Mouse (Mus musculus) limb, embryonic 12.5 days (tissue): ENCODE measurements around the gene Acvr1. TPM values are rescaled to one million over a fixed set of nuclear protein-coding genes. Genes with fewer than 3 reads are reported as not detected.

Experiments
- ATAC-seq: fragments of 200-750 bp; cut with Nextera tagmentation; 2 replicates; pipeline ENCODE4 v1.8.0; 2017; ENCODE audit warnings: low read depth, moderate TSS enrichment; ENCODE audit not compliant: insufficient number of reproducible peaks, insufficient read depth, low FRiP score, low TSS enrichment
- H3K27ac ChIP-seq: fragments of 300-500 bp; sonication (generic); 2 replicates; pipeline ENCODE4 v1.5.1; 2016; ENCODE audit warnings: mild to moderate bottlenecking, moderate library complexity
- H3K27me3 ChIP-seq: fragments of 300-500 bp; sonication (generic); 2 replicates; pipeline ENCODE4 v1.6.1; 2016; ENCODE audit warnings: mild to moderate bottlenecking, moderate library complexity
- H3K36me3 ChIP-seq: fragments of 300-500 bp; sonication (generic); 2 replicates; pipeline ENCODE4 v1.6.1; 2016; ENCODE audit warnings: mild to moderate bottlenecking, moderate library complexity
- H3K4me1 ChIP-seq: fragments of 300-500 bp; sonication (generic); replicated peaks from 2 replicates; pipeline ENCODE4 v1.6.1; 2016
- H3K4me2 ChIP-seq: fragments of 300-500 bp; sonication (generic); 2 replicates; pipeline ENCODE4 v1.6.1; 2016; ENCODE audit warnings: mild to moderate bottlenecking, moderate library complexity
- H3K4me3 ChIP-seq: fragments of 300-500 bp; sonication (generic); replicated peaks from 2 replicates; pipeline ENCODE4 v1.5.1; 2016; ENCODE audit warnings: mild to moderate bottlenecking
- H3K9ac ChIP-seq: fragments of 300-500 bp; sonication (generic); replicated peaks from 2 replicates; pipeline ENCODE4 v1.6.1; 2016; ENCODE audit warnings: mild to moderate bottlenecking, moderate library complexity
- H3K9me3 ChIP-seq: fragments of 300-500 bp; sonication (generic); 2 replicates; pipeline ENCODE4 v1.6.1; 2016; ENCODE audit warnings: mild to moderate bottlenecking, moderate library complexity
- WGBS: fragments of 180-500 bp; shearing (Covaris S2); methylation state at CpG from one replicate; pipeline ENCODE4 v1.1.7; 2016; 5-methylcytosine and 5-hydroxymethylcytosine counted together
- polyA plus RNA-seq: library from polyadenylated mRNA; unstranded; fragments of >200 nt; fragmentation: Nextera tagmentation; extraction: Ambion mirVana; gene quantifications from 2 replicates; pipeline ENCODE4 v1.2.1, GENCODE M21; 2016

Gene Acvr1
- polyA plus RNA-seq, 1 experiment from 2014 or later: 5.8 TPM

- 95% methylated on average over 1 of the region's 1 CpGs for WGBS
- no peak overlapping the region for H3K9ac ChIP-seq
- ATAC-seq: no peak
Measured at GRCm38 (mm10) chr2:58590055-58590454, 23.1 kb upstream of the Acvr1 start.

GRCm38 (mm10) chr2:58589637-58590036 is 22.7 kb upstream of the Acvr1 start:
- H3K4me1 ChIP-seq: peaks cover 32% of the 10 kb centered on the region
- no peaks in the 10 kb centered on the region for H3K9me3 ChIP-seq
- no peak overlapping the region for H3K9ac ChIP-seq
- H3K27ac ChIP-seq: no peak overlapping the region
- no peak overlapping the region for H3K4me3 ChIP-seq
- no peak overlapping the region for H3K4me2 ChIP-seq
- H3K27me3 ChIP-seq: no peaks in the 10 kb centered on the region
- 67% methylated on average over 4 of the region's 4 CpGs for WGBS
- H3K36me3 ChIP-seq: no peaks in the 10 kb centered on the region
- ATAC-seq: no peak

More at GRCm38 (mm10) chr2:58590055-58590454, 23.1 kb upstream of the Acvr1 start:
- Histone ChIP-seq H3K27ac (no peak overlapping the region), H3K36me3 (no peaks in the 10 kb centered on the region), H3K4me1 (peaks cover 31% of the 10 kb centered on the region), H3K4me2 (no peak overlapping the region), H3K9me3 (no peaks in the 10 kb centered on the region), H3K4me3 (no peak overlapping the region), H3K27me3 (no peaks in the 10 kb centered on the region)

- no peak overlapping the region for H3K4me3 ChIP-seq
- H3K36me3 ChIP-seq: no peaks in the 10 kb centered on the region
- peak; percentile 14; the same call in 1 of the 2 replicates for ATAC-seq
- H3K4me2 ChIP-seq: no peak overlapping the region
- no peaks in the 10 kb centered on the region for H3K27me3 ChIP-seq
- peak overlapping the region; percentile 53; the same call in 1 of the 2 replicates for H3K27ac ChIP-seq
- 47% methylated on average over 10 of the region's 10 CpGs for WGBS
- peaks cover 27% of the 10 kb centered on the region for H3K4me1 ChIP-seq
- H3K9ac ChIP-seq: no peak overlapping the region
- no peaks in the 10 kb centered on the region; the same call in 1 of the 2 replicates for H3K9me3 ChIP-seq
Measured at GRCm38 (mm10) chr2:58586311-58586710, 19.4 kb upstream of the Acvr1 start.

GRCm38 (mm10) chr2:58574167-58574566 is 7.2 kb upstream of the Acvr1 start:
- H3K4me2 ChIP-seq: no peak overlapping the region
- no peak for ATAC-seq
- H3K9me3 ChIP-seq: no peaks in the 10 kb centered on the region
- H3K36me3 ChIP-seq: no peaks in the 10 kb centered on the region
- H3K4me3 ChIP-seq: no peak overlapping the region
- no peak overlapping the region for H3K9ac ChIP-seq
- no peaks in the 10 kb centered on the region for H3K27me3 ChIP-seq
- H3K27ac ChIP-seq: no peak overlapping the region
- WGBS: 84% methylated on average over 2 of the region's 2 CpGs
- no peaks in the 10 kb centered on the region for H3K4me1 ChIP-seq

- Histone ChIP-seq H3K4me3 (peak overlapping the region; percentile 87), H3K27me3 (no peaks in the 10 kb centered on the region), H3K9me3 (no peaks in the 10 kb centered on the region), H3K4me2 (peak overlapping the region; percentile 65), H3K4me1 (peaks cover 35% of the 10 kb centered on the region), H3K27ac (peak overlapping the region; percentile 98; the same call in 1 of the 2 replicates), H3K9ac (no peak overlapping the region), H3K36me3 (no peaks in the 10 kb centered on the region)
- 64% methylated on average over 4 of the region's 4 CpGs for WGBS
- no peak for ATAC-seq
Measured at GRCm38 (mm10) chr2:58568841-58569645, 2.1 kb upstream of the Acvr1 start.

- WGBS: 8% methylated on average over 12 of the region's 12 CpGs
- no peaks in the 10 kb centered on the region for H3K36me3 ChIP-seq
- peak overlapping the region; percentile 90 for H3K9ac ChIP-seq
- peaks cover 44% of the 10 kb centered on the region for H3K4me1 ChIP-seq
- peak overlapping the region; percentile 65 for H3K4me2 ChIP-seq
- no peaks in the 10 kb centered on the region for H3K27me3 ChIP-seq
- H3K9me3 ChIP-seq: no peaks in the 10 kb centered on the region
- H3K27ac ChIP-seq: peak overlapping the region; percentile 98
- H3K4me3 ChIP-seq: peak overlapping the region; percentile 87
- ATAC-seq: no peak
Measured at GRCm38 (mm10) chr2:58567866-58568719, 1.1 kb upstream of the Acvr1 start.

DNA sequence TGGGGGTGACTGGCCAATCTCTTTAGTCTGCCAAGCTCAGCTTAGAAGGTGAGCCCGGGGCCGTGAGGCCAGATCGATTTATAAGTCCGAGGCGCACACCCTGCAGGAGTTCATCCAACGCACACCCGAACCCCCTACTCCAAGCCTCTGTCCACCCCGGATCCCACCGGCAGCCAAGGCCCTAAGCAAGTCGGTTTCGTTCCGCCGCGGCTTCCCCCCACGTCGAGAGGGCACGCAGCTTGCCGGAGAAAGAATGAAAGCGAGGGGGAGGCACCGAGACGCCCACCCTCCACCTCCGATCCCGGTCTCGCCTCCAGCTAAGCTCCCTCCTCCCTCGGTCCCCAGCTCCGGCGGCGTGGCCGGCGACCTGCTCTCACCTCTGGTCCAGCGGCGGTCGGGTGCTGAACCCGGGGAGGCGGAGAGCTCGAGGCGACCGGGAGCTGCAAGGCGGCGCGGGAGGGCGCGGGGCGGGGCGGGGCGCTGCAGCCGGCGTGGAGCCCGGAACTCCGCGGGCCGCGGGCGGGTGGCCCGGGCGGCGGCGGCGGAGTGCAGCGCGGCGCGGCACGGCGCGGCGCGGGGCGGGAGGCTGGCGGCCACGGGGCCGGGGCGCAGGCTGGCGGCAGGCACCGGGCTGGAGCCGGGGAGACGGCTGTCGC is 419 bp downstream of the Acvr1 start:
- H3K36me3 ChIP-seq: no peaks in the 10 kb centered on the region
- WGBS: 1% methylated on average over 75 of the region's 78 CpGs
- peak overlapping the region; percentile 65 for H3K4me2 ChIP-seq
- peaks cover 49% of the 10 kb centered on the region for H3K4me1 ChIP-seq
- no peaks in the 10 kb centered on the region for H3K9me3 ChIP-seq
- H3K27me3 ChIP-seq: no peaks in the 10 kb centered on the region
- ATAC-seq: peak; percentile 23
- H3K9ac ChIP-seq: peak overlapping the region; percentile 90
- H3K4me3 ChIP-seq: peak overlapping the region; percentile 87
- peak overlapping the region; percentile 98 for H3K27ac ChIP-seq

DNA sequence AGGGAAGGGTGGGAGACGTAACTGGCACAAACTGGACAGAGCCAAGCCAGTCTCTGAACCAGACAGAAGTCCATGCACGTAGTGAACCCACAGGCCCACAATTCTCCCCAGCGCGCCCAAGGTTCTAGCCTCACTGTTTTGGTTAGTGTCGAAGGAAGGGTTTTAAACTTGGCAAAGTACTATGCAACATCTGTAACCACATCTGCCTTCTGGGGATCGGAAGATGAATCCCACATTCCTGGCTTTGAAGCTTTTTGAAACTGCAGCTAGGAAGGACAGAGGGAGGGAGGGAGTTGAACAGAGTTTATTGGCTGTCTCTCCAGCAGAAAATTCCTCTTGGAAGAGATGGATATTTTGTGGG is 928 bp downstream of the Acvr1 start:
- H3K4me3 ChIP-seq: peak overlapping the region; percentile 87
- H3K4me2 ChIP-seq: peak overlapping the region; percentile 65
- peak overlapping the region; percentile 98 for H3K27ac ChIP-seq
- 4% methylated on average over 6 of the region's 6 CpGs for WGBS
- H3K4me1 ChIP-seq: peaks cover 49% of the 10 kb centered on the region
- no peaks in the 10 kb centered on the region for H3K27me3 ChIP-seq
- H3K9ac ChIP-seq: peak overlapping the region; percentile 90
- no peak for ATAC-seq
- no peaks in the 10 kb centered on the region for H3K36me3 ChIP-seq
- H3K9me3 ChIP-seq: no peaks in the 10 kb centered on the region

GRCm38 (mm10) chr2:58565267-58565666 is 1.7 kb downstream of the Acvr1 start:
- H3K4me1 ChIP-seq: peaks cover 49% of the 10 kb centered on the region
- no peaks in the 10 kb centered on the region for H3K36me3 ChIP-seq
- H3K4me3 ChIP-seq: peak overlapping the region; percentile 87
- no peak for ATAC-seq
- H3K9me3 ChIP-seq: no peaks in the 10 kb centered on the region
- peak overlapping the region; percentile 65 for H3K4me2 ChIP-seq
- no peak overlapping the region for H3K27ac ChIP-seq
- WGBS: 75% methylated on average over 6 of the region's 6 CpGs
- H3K27me3 ChIP-seq: no peaks in the 10 kb centered on the region
- no peak overlapping the region for H3K9ac ChIP-seq

GRCm38 (mm10) chr2:58562137-58562536 is 4.8 kb downstream of the Acvr1 start:
- Histone ChIP-seq H3K9me3 (no peaks in the 10 kb centered on the region), H3K9ac (no peak overlapping the region), H3K4me3 (no peak overlapping the region), H3K27ac (no peak overlapping the region), H3K27me3 (no peaks in the 10 kb centered on the region), H3K4me2 (no peak overlapping the region), H3K36me3 (no peaks in the 10 kb centered on the region), H3K4me1 (peaks cover 35% of the 10 kb centered on the region)
- 71% methylated on average over 4 of the region's 4 CpGs for WGBS
- no peak for ATAC-seq
